Mouse (Mus musculus): Measurements from ENCODE around the gene Isy1.

Gene Isy1

GRCm38 (mm10) chr6:87846813-87847212 is 8.2 kb upstream of the Isy1 start:
- DNase-seq: no peak

- no peak for DNase-seq
These were observed 6.6 kb upstream of the Isy1 start for GRCm38 (mm10) chr6:87845031-87845695.

GRCm38 (mm10) chr6:87842254-87842653 is 3.7 kb upstream of the Isy1 start:
- DNase-seq: no peak

- no peak for DNase-seq
These were observed 3.0 kb upstream of the Isy1 start for GRCm38 (mm10) chr6:87841635-87842034.

GRCm38 (mm10) chr6:87839797-87840341 is 1.3 kb upstream of the Isy1 start:
- DNase-seq: no peak

- DNase-seq: no peak
These were observed 2.9 kb downstream of the Isy1 start, which contains the start of gene Gm45140 for GRCm38 (mm10) chr6:87835695-87836094. Gm45140 (minus strand) TSS chr6:87835795.

- DNase-seq: no peak
These were observed 18.2 kb downstream of the Isy1 start for GRCm38 (mm10) chr6:87820366-87820765.

GRCm38 (mm10) chr6:87814486-87814885 is 24.1 kb downstream of the Isy1 start:
- no peak for DNase-seq

GRCm38 (mm10) chr6:87812656-87813055 is 25.9 kb downstream of the Isy1 start:
- no peak for DNase-seq

GRCm38 (mm10) chr6:87811675-87812338 is 26.8 kb downstream of the Isy1 start, which contains the start of gene Rab43:
Rab43 (minus strand) TSS chr6:87812164.
- peak; percentile 97 for DNase-seq

- peak; percentile 87 for DNase-seq
These were observed 27.6 kb downstream of the Isy1 start for GRCm38 (mm10) chr6:87810713-87811669.

- DNase-seq: no peak
These were observed 28.3 kb downstream of the Isy1 start for GRCm38 (mm10) chr6:87810311-87810710.

- DNase-seq: no peak
These were observed 28.9 kb downstream of the Isy1 start for GRCm38 (mm10) chr6:87809651-87810161.

- DNase-seq: no peak
These were observed 29.5 kb downstream of the Isy1 start for GRCm38 (mm10) chr6:87809144-87809543.

GRCm38 (mm10) chr6:87808521-87808920 is 30.1 kb downstream of the Isy1 start:
- no peak for DNase-seq

GRCm38 (mm10) chr6:87807735-87808440 is 30.7 kb downstream of the Isy1 start:
- no peak for DNase-seq

GRCm38 (mm10) chr6:87806857-87807256 is 31.7 kb downstream of the Isy1 start:
- DNase-seq: no peak

- DNase-seq: no peak
These were observed 32.6 kb downstream of the Isy1 start for GRCm38 (mm10) chr6:87806028-87806427.

GRCm38 (mm10) chr6:87805448-87805847 is 33.1 kb downstream of the Isy1 start:
- no peak for DNase-seq

GRCm38 (mm10) chr6:87804886-87805285 is 33.7 kb downstream of the Isy1 start:
- DNase-seq: no peak

- no peak for DNase-seq
These were observed 34.6 kb downstream of the Isy1 start for GRCm38 (mm10) chr6:87804036-87804435.

GRCm38 (mm10) chr6:87802462-87802861 is 36.1 kb downstream of the Isy1 start:
- no peak for DNase-seq

Data from kidney, postnatal 10 days (tissue).